ENCODE assay signal across 8 mouse cellular contexts in the genomic region with DNA sequence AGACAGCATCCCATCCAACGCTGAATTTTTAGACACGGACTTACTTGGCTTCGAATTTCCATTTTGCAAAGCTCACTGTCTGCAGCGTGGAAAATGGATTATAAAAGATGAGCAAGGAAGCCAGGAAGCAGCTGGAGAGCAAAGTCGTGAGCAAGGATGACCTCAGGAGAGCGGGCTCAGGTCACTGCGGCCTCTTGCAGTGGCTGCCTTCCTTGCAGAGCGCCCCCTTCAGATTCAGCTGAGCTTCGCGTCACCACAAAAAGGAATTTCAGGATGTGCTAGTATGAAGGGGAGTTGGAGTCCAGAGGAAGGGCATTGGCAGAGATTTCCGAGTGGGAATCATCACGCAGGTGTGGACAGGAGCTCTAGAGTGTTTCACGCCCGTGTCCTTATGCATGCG. TPM values are rescaled to one million over a fixed set of nuclear protein-coding genes. Genes with fewer than 3 reads are reported as not detected.
DNase-seq lines count a peak whose midpoint lies in the region; ATAC-seq and TF ChIP-seq lines count a peak whose summit lies in the region.
"Had no signal": no experiment of that assay in that cellular context is flagged by ENCODE, and none has a peak within 500 bp of the region (broad histone marks: within the 10 kb centered on the region; RNA-seq: fewer than 3 reads in every experiment).

No protein-coding gene starts in this region.

- no peak overlapping the region for H3K27ac ChIP-seq in hindbrain, postnatal 0 days
- H3K27ac ChIP-seq in hindbrain, embryonic 16.5 days (ENCODE audit: low read depth, low read length), result no peak overlapping the region
- no peak overlapping the region; the same call in 1 of the 2 replicates for H3K27ac ChIP-seq in midbrain, embryonic 10.5 days (replicated peaks)
- no peak overlapping the region for H3K27ac ChIP-seq in midbrain, embryonic 13.5 days
- no peak overlapping the region for H3K27ac ChIP-seq in bone marrow, adult 2 months (ENCODE audit: control insufficient read depth, insufficient read depth, low read depth, low read length, poor library complexity)
- no peak overlapping the region for H3K27ac ChIP-seq in small intestine, adult 2 months (ENCODE audit: insufficient read depth, low read depth, low read length)

- H3K36me3 ChIP-seq in hindbrain, postnatal 0 days (ENCODE audit: insufficient read depth, low read length), result no peaks in the 10 kb centered on the region
- no peaks in the 10 kb centered on the region for H3K36me3 ChIP-seq in hindbrain, embryonic 16.5 days (ENCODE audit: control insufficient read depth, insufficient read depth, low read length)
- H3K36me3 ChIP-seq in midbrain, embryonic 10.5 days, result no peaks in the 10 kb centered on the region
- no peaks in the 10 kb centered on the region for H3K36me3 ChIP-seq in midbrain, embryonic 13.5 days
- H3K36me3 ChIP-seq in small intestine, adult 2 months (ENCODE audit: control insufficient read depth, insufficient read depth, low read length), result no peaks in the 10 kb centered on the region

- peak; percentile 25 for DNase-seq in hindbrain, postnatal 0 days (ENCODE audit: low spot score)
- DNase-seq in midbrain, embryonic 10.5 days (ENCODE audit: low spot score), result peak; percentile 26
- no peak for DNase-seq in urinary bladder, postnatal 36 days (ENCODE audit: low spot score in 2 of 2)
- DNase-seq: cerebellum, postnatal 36 days had no signal

- ATAC-seq in hindbrain, postnatal 0 days, result no peak
- ATAC-seq in hindbrain, embryonic 16.5 days, result no peak
- no peak for ATAC-seq in midbrain, embryonic 13.5 days

- H3K9me3 ChIP-seq in hindbrain, postnatal 0 days (ENCODE audit: low read length), result no peaks in the 10 kb centered on the region
- H3K9me3 ChIP-seq in hindbrain, embryonic 16.5 days (ENCODE audit: control insufficient read depth, low read length), result no peaks in the 10 kb centered on the region
- H3K9me3 ChIP-seq in midbrain, embryonic 10.5 days (replicated peaks), result no peaks in the 10 kb centered on the region
- no peaks in the 10 kb centered on the region for H3K9me3 ChIP-seq in midbrain, embryonic 13.5 days

- no peak overlapping the region for H3K4me3 ChIP-seq in hindbrain, postnatal 0 days (ENCODE audit: low read length)
- H3K4me3 ChIP-seq in hindbrain, embryonic 16.5 days (ENCODE audit: low read length), result no peak overlapping the region
- no peak overlapping the region for H3K4me3 ChIP-seq in midbrain, embryonic 10.5 days
- H3K4me3 ChIP-seq in midbrain, embryonic 13.5 days (replicated peaks), result no peak overlapping the region
- H3K4me3 ChIP-seq in bone marrow, adult 2 months (replicated peaks; ENCODE audit: control insufficient read depth, low read depth, low read length), result no peak overlapping the region
- H3K4me3 ChIP-seq in small intestine, adult 2 months (ENCODE audit: low read depth, low read length), result no peak overlapping the region

- H3K27me3 ChIP-seq in hindbrain, postnatal 0 days (ENCODE audit: insufficient read depth, low read length), result no peaks in the 10 kb centered on the region
- no peaks in the 10 kb centered on the region; the same call in 1 of the 2 replicates for H3K27me3 ChIP-seq in hindbrain, embryonic 16.5 days (replicated peaks; ENCODE audit: control insufficient read depth, insufficient read depth, low read length)
- no peaks in the 10 kb centered on the region for H3K27me3 ChIP-seq in midbrain, embryonic 10.5 days (ENCODE audit: low read depth, poor library complexity, severe bottlenecking)
- H3K27me3 ChIP-seq in midbrain, embryonic 13.5 days, result no peaks in the 10 kb centered on the region
- H3K27me3 ChIP-seq in small intestine, adult 2 months (ENCODE audit: control insufficient read depth, insufficient read depth, low read length), result peaks cover 9% of the 10 kb centered on the region

- no peaks in the 10 kb centered on the region for H3K4me1 ChIP-seq in hindbrain, postnatal 0 days (ENCODE audit: insufficient read depth, low read length)
- no peaks in the 10 kb centered on the region for H3K4me1 ChIP-seq in hindbrain, embryonic 16.5 days (ENCODE audit: control insufficient read depth, insufficient read depth, low read depth, low read length)
- H3K4me1 ChIP-seq in midbrain, embryonic 10.5 days, result peaks cover 8% of the 10 kb centered on the region
- H3K4me1 ChIP-seq in midbrain, embryonic 13.5 days (replicated peaks), result 0 out of 2 replicates have a peak, but pooled peaks cover 4% of the 10 kb centered on the region
- no peaks in the 10 kb centered on the region for H3K4me1 ChIP-seq in bone marrow, adult 2 months (ENCODE audit: control insufficient read depth, insufficient read depth, low read length)
- no peaks in the 10 kb centered on the region; the same call in 1 of the 2 replicates for H3K4me1 ChIP-seq in small intestine, adult 2 months (ENCODE audit: control insufficient read depth, insufficient read depth, insufficient read length, low read length)

- no peak overlapping the region for H3K4me2 ChIP-seq in hindbrain, postnatal 0 days (ENCODE audit: low read depth, low read length)
- H3K4me2 ChIP-seq in hindbrain, embryonic 16.5 days (ENCODE audit: low read length), result no peak overlapping the region
- no peak overlapping the region for H3K4me2 ChIP-seq in midbrain, embryonic 13.5 days (replicated peaks)

- H3K9ac ChIP-seq in hindbrain, postnatal 0 days (replicated peaks; ENCODE audit: low read length), result no peak overlapping the region
- H3K9ac ChIP-seq in hindbrain, embryonic 16.5 days (ENCODE audit: low read depth, low read length), result no peak overlapping the region
- H3K9ac ChIP-seq in midbrain, embryonic 13.5 days (replicated peaks), result no peak overlapping the region

- no peak for TF ChIP-seq POLR2A in bone marrow, adult 2 months (IDR thresholded peaks at IDR 0.05; ENCODE audit: borderline replicate concordance, control insufficient read depth, low read depth, low read length)
- no peak for TF ChIP-seq POLR2A in small intestine, adult 2 months (IDR thresholded peaks at IDR 0.05; ENCODE audit: low read depth, low read length)

- peak; percentile 52 for TF ChIP-seq CTCF in hindbrain, postnatal 0 days (IDR thresholded peaks at IDR 0.05; ENCODE audit: low read depth)
- peak; percentile 14; the same call in 1 of the 2 replicates for TF ChIP-seq CTCF in bone marrow, adult 2 months (IDR thresholded peaks at IDR 0.05; ENCODE audit: control insufficient read depth, insufficient read depth, low read length)
- TF ChIP-seq CTCF in small intestine, adult 2 months (IDR thresholded peaks at IDR 0.05; ENCODE audit: extremely low read depth, insufficient read length, insufficient replicate concordance, low read depth, low read length), result peak; percentile 35; the same call in 1 of the 2 replicates

- 22% methylated on average over 15 of the region's 15 CpGs for WGBS in hindbrain, postnatal 0 days
- WGBS in hindbrain, embryonic 16.5 days, result 22% methylated on average over 15 of the region's 15 CpGs
- 25% methylated on average over 15 of the region's 15 CpGs for WGBS in midbrain, embryonic 10.5 days
- WGBS in midbrain, embryonic 13.5 days, result 25% methylated on average over 15 of the region's 15 CpGs
- WGBS in bone marrow, adult 2 months, result 51% methylated on average over 15 of the region's 15 CpGs
- 37% methylated on average over 15 of the region's 15 CpGs for WGBS in small intestine, adult 2 months

RNA-seq across cellular contexts. Expression of a gene that starts 10.3 kb away (rescaled TPM):
- total RNA-seq in hindbrain, postnatal 0 days (2014; rRNA removed), result 40.4 and 42.9 TPM in 2 replicates
- 62.1 and 63.0 TPM in 2 replicates for polyA plus RNA-seq in hindbrain, postnatal 0 days (2015; fragmentation: Nextera tagmentation; extraction: Ambion mirVana)
- polyA plus RNA-seq in hindbrain, embryonic 16.5 days (2015; fragmentation: Nextera tagmentation; extraction: Ambion mirVana), result 52.7 and 57.2 TPM in 2 replicates
- polyA plus RNA-seq in midbrain, embryonic 10.5 days (2016; fragmentation: Nextera tagmentation; extraction: Ambion mirVana), result 86.7 and 92.8 TPM in 2 replicates
- 67.7 and 70.4 TPM in 2 replicates for polyA plus RNA-seq in midbrain, embryonic 13.5 days (2015; fragmentation: Nextera tagmentation; extraction: Ambion mirVana)
- polyA plus RNA-seq in bone marrow, adult 2 months (2011; ENCODE audit: insufficient read depth, insufficient read length, low replicate concordance, missing spikeins), result 11.5 and 12.7 TPM in 2 replicates
- 62.0 and 66.0 TPM in 2 replicates for polyA plus RNA-seq in small intestine, adult 2 months (2012; rRNA removed)

RNA-seq across cellular contexts. Expression of a gene that starts 10.4 kb away (rescaled TPM):
- total RNA-seq in hindbrain, postnatal 0 days (2014; rRNA removed), result 74.8 and 161 TPM in 2 replicates
- polyA plus RNA-seq in hindbrain, postnatal 0 days (2015; fragmentation: Nextera tagmentation; extraction: Ambion mirVana), result not detected in 2 replicates
- not detected in 2 replicates for polyA plus RNA-seq in hindbrain, embryonic 16.5 days (2015; fragmentation: Nextera tagmentation; extraction: Ambion mirVana)
- 0.98 TPM in 1 of 2 replicates, not detected in the other for polyA plus RNA-seq in midbrain, embryonic 10.5 days (2016; fragmentation: Nextera tagmentation; extraction: Ambion mirVana)
- polyA plus RNA-seq in midbrain, embryonic 13.5 days (2015; fragmentation: Nextera tagmentation; extraction: Ambion mirVana), result 0.71 TPM in 1 of 2 replicates, not detected in the other
- polyA plus RNA-seq in bone marrow, adult 2 months (2011; ENCODE audit: insufficient read depth, insufficient read length, low replicate concordance, missing spikeins), result 26.5 TPM in 1 of 2 replicates, not detected in the other
- polyA plus RNA-seq in small intestine, adult 2 months (2012; rRNA removed), result 3.4 and 9.2 TPM in 2 replicates

RNA-seq across cellular contexts. Expression of a gene that starts 11.4 kb away (rescaled TPM):
- total RNA-seq in hindbrain, postnatal 0 days (2014; rRNA removed), result 718 and 726 TPM in 2 replicates
- polyA plus RNA-seq in hindbrain, postnatal 0 days (2015; fragmentation: Nextera tagmentation; extraction: Ambion mirVana), result 3.6 and 3.9 TPM in 2 replicates
- polyA plus RNA-seq in hindbrain, embryonic 16.5 days (2015; fragmentation: Nextera tagmentation; extraction: Ambion mirVana), result 1.3 TPM in 1 of 2 replicates, not detected in the other
- polyA plus RNA-seq in midbrain, embryonic 10.5 days (2016; fragmentation: Nextera tagmentation; extraction: Ambion mirVana), result 7.3 and 17.2 TPM in 2 replicates
- polyA plus RNA-seq in midbrain, embryonic 13.5 days (2015; fragmentation: Nextera tagmentation; extraction: Ambion mirVana), result 4.4 and 5.4 TPM in 2 replicates
- polyA plus RNA-seq in bone marrow, adult 2 months (2011; ENCODE audit: insufficient read depth, insufficient read length, low replicate concordance, missing spikeins), result 7.5 and 25.1 TPM in 2 replicates
- polyA plus RNA-seq in small intestine, adult 2 months (2012; rRNA removed), result 28.7 and 40.4 TPM in 2 replicates

RNA-seq across cellular contexts. Expression of a gene that starts 11.7 kb away (rescaled TPM):
- 10.1 and 15.4 TPM in 2 replicates for total RNA-seq in hindbrain, postnatal 0 days (2014; rRNA removed)
- 4.0 and 4.1 TPM in 2 replicates for polyA plus RNA-seq in hindbrain, postnatal 0 days (2015; fragmentation: Nextera tagmentation; extraction: Ambion mirVana)
- 4.9 and 5.5 TPM in 2 replicates for polyA plus RNA-seq in hindbrain, embryonic 16.5 days (2015; fragmentation: Nextera tagmentation; extraction: Ambion mirVana)
- 11.5 and 11.9 TPM in 2 replicates for polyA plus RNA-seq in midbrain, embryonic 10.5 days (2016; fragmentation: Nextera tagmentation; extraction: Ambion mirVana)
- polyA plus RNA-seq in midbrain, embryonic 13.5 days (2015; fragmentation: Nextera tagmentation; extraction: Ambion mirVana), result 5.9 and 6.5 TPM in 2 replicates
- polyA plus RNA-seq in bone marrow, adult 2 months (2011; ENCODE audit: insufficient read depth, insufficient read length, low replicate concordance, missing spikeins), result 8.6 and 9.4 TPM in 2 replicates
- 0.96 and 1.4 TPM in 2 replicates for polyA plus RNA-seq in small intestine, adult 2 months (2012; rRNA removed)

RNA-seq across cellular contexts. Expression of a gene that starts 28.3 kb away (rescaled TPM):
- 133 and 136 TPM in 2 replicates for total RNA-seq in hindbrain, postnatal 0 days (2014; rRNA removed)
- polyA plus RNA-seq in hindbrain, postnatal 0 days (2015; fragmentation: Nextera tagmentation; extraction: Ambion mirVana), result 138 and 151 TPM in 2 replicates
- 135 TPM in 2 replicates for polyA plus RNA-seq in hindbrain, embryonic 16.5 days (2015; fragmentation: Nextera tagmentation; extraction: Ambion mirVana)
- 3.1 and 8.8 TPM in 2 replicates for polyA plus RNA-seq in midbrain, embryonic 10.5 days (2016; fragmentation: Nextera tagmentation; extraction: Ambion mirVana)
- polyA plus RNA-seq in midbrain, embryonic 13.5 days (2015; fragmentation: Nextera tagmentation; extraction: Ambion mirVana), result 68.3 and 72.0 TPM in 2 replicates
- polyA plus RNA-seq in bone marrow, adult 2 months (2011; ENCODE audit: insufficient read depth, insufficient read length, low replicate concordance, missing spikeins), result 5.7 and 6.2 TPM in 2 replicates
- 0.85 and 1.4 TPM in 2 replicates for polyA plus RNA-seq in small intestine, adult 2 months (2012; rRNA removed)

Comparison
In these comparisons a context has a peak if more than half of its experiments do, and no peak if none do; other contexts are left out.
1. DNase-seq: peak in hindbrain, postnatal 0 days (single experiment) and midbrain, embryonic 10.5 days (single experiment); none in urinary bladder, postnatal 36 days (0 of 2).
2. Peak in every context shown above with its lines, with median percentiles within 50 percentile points of each other: CTCF ChIP-seq.